Mouse (Mus musculus) heart, embryonic 11.5 days (tissue): ENCODE data around the gene Ankrd65. TPM values are rescaled to one million over a fixed set of nuclear protein-coding genes. Genes with fewer than 3 reads are reported as not detected.
"Not testable (repeated sequence)": the region's sequence is repeated elsewhere in the genome, so short reads cannot be mapped to it uniquely, and the experiment has no call there.

Experiments used
- ATAC-seq: fragments of 200-750 bp; cut with Nextera tagmentation; replicated peaks from 2 replicates; pipeline ENCODE4 v1.8.0; 2017; ENCODE audit warnings: moderate library complexity; ENCODE audit not compliant: insufficient number of reproducible peaks, low FRiP score, low TSS enrichment
- H3K27ac ChIP-seq: fragments of 300-500 bp; sonication (generic); 2 replicates; pipeline ENCODE4 v1.5.1; 2014; ENCODE audit warnings: mild to moderate bottlenecking, low read depth, low read length
- H3K27me3 ChIP-seq: fragments of 300-500 bp; sonication (generic); 2 replicates; pipeline ENCODE4 v1.6.1; 2014; ENCODE audit warnings: mild to moderate bottlenecking, low read length, mixed read lengths; ENCODE audit not compliant: control insufficient read depth, insufficient read depth
- H3K36me3 ChIP-seq: fragments of 300-500 bp; sonication (generic); 2 replicates; pipeline ENCODE4 v1.6.1; 2014; ENCODE audit warnings: mild to moderate bottlenecking, low read length, moderate library complexity, mixed read lengths; ENCODE audit not compliant: control insufficient read depth, insufficient read depth
- H3K4me1 ChIP-seq: fragments of 300-500 bp; sonication (generic); 2 replicates; pipeline ENCODE4 v1.6.1; 2014; ENCODE audit warnings: low read length; ENCODE audit not compliant: control insufficient read depth, insufficient read depth
- H3K4me2 ChIP-seq: fragments of 300-500 bp; sonication (generic); 2 replicates; pipeline ENCODE4 v1.6.1; 2014; ENCODE audit warnings: mild to moderate bottlenecking, moderate library complexity
- H3K4me3 ChIP-seq: fragments of 300-500 bp; sonication (generic); 2 replicates; pipeline ENCODE4 v1.5.1; 2014; ENCODE audit warnings: low read depth, low read length
- H3K9ac ChIP-seq: fragments of 300-500 bp; sonication (generic); 2 replicates; pipeline ENCODE4 v1.6.1; 2014; ENCODE audit warnings: mild to moderate bottlenecking, low read depth, low read length, moderate library complexity
- H3K9me3 ChIP-seq: fragments of 300-500 bp; sonication (generic); replicated peaks from 2 replicates; pipeline ENCODE4 v1.6.1; 2016; ENCODE audit warnings: low read length; ENCODE audit not compliant: control insufficient read depth
- whole genome bisulfite sequencing: fragments of 180-500 bp; shearing (Covaris S2); extraction: QIAGEN DNeasy Blood & Tissue Kit; methylation state at CpG from one replicate; pipeline ENCODE4 v1.1.7; 2014; ENCODE audit not compliant: insufficient replicate concordance; 5-methylcytosine and 5-hydroxymethylcytosine counted together
- polyA plus RNA-seq: library from polyadenylated mRNA; unstranded; fragments of >200 nt; fragmentation: Nextera tagmentation; extraction: Ambion mirVana; gene quantifications from 2 replicates; pipeline ENCODE4 v1.2.1, GENCODE M21; 2014

Ankrd65 gene
- polyA plus RNA-seq: not detected in 2 replicates

DNA sequence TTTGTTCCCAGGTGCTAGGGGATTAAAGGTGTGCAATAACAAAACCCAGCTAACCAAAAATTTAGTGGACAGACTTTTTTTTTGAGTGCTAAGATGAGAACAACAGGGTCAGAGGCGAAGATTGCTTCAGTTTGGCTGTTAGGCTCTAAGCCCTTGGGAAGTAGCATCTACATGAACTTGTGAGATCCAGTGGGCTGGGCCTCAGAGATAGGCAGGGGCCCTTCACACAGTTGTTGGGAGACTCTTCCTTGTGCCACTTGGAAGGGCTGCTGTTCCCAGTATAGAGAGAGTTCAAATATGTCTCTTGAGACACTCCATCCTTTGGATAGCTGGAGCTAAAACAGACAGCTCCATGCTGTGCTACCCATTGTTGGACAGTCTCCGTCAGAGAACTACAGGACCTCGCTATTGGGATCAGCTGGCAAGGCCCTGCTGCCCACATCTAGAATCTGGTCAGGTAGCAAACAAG, at the start of gene Ankrd65:
Gene Ankrd65 (plus strand): TSS at position 419 of the 469 bp plus-strand sequence.
- ATAC-seq: no peak
- H3K27ac ChIP-seq: no peak within 1 kb of the TSS
- no peak within 1 kb of the TSS for H3K9ac ChIP-seq
- H3K4me1 ChIP-seq: peaks cover 8% of the 10 kb centered on the region; the same call in 1 of the 2 replicates
- no peak within 1 kb of the TSS for H3K4me3 ChIP-seq
- H3K9me3 ChIP-seq: no peaks in the 10 kb centered on the region
- H3K27me3 ChIP-seq: no peaks in the 10 kb centered on the region
- H3K36me3 ChIP-seq: no peaks in the 10 kb centered on the region
- 78% methylated on average over 3 of the region's 3 CpGs for WGBS
- no peak within 1 kb of the TSS for H3K4me2 ChIP-seq

- not testable (repeated sequence) for H3K4me3 ChIP-seq, H3K9me3 ChIP-seq, ATAC-seq, H3K4me2 ChIP-seq, H3K9ac ChIP-seq, H3K27ac ChIP-seq, H3K4me1 ChIP-seq, H3K27me3 ChIP-seq
- peaks cover 29% of the 10 kb centered on the region for H3K36me3 ChIP-seq
- 85% methylated on average over 10 of the region's 10 CpGs for WGBS
These were observed 49.6 kb upstream of the Ankrd65 start for GRCm38 (mm10) chr4:155740681-155741080.

- Histone ChIP-seq H3K9ac (no peak overlapping the region), H3K9me3 (no peaks in the 10 kb centered on the region), H3K27me3 (no peaks in the 10 kb centered on the region), H3K4me2 (no peak overlapping the region), H3K4me3 (no peak overlapping the region), H3K4me1 (no peaks in the 10 kb centered on the region), H3K27ac (no peak overlapping the region), H3K36me3 (peaks cover 39% of the 10 kb centered on the region)
- ATAC-seq: no peak
- 92% methylated on average over 5 of the region's 5 CpGs for WGBS
These were observed 47.6 kb upstream of the Ankrd65 start for GRCm38 (mm10) chr4:155742684-155743083.

- H3K9me3 ChIP-seq: no peaks in the 10 kb centered on the region
- peaks cover 52% of the 10 kb centered on the region for H3K36me3 ChIP-seq
- WGBS: 88% methylated on average over 8 of the region's 8 CpGs
- no peak overlapping the region for H3K27ac ChIP-seq
- H3K4me3 ChIP-seq: no peak overlapping the region
- no peak overlapping the region for H3K9ac ChIP-seq
- no peak for ATAC-seq
- H3K4me1 ChIP-seq: no peaks in the 10 kb centered on the region
- no peaks in the 10 kb centered on the region for H3K27me3 ChIP-seq
- H3K4me2 ChIP-seq: no peak overlapping the region
These were observed 45.8 kb upstream of the Ankrd65 start for GRCm38 (mm10) chr4:155744474-155744873.

- H3K36me3 ChIP-seq: peaks cover 55% of the 10 kb centered on the region
- H3K4me2 ChIP-seq: no peak overlapping the region
- no peak overlapping the region for H3K9ac ChIP-seq
- H3K9me3 ChIP-seq: no peaks in the 10 kb centered on the region
- no peak overlapping the region for H3K27ac ChIP-seq
- no peak for ATAC-seq
- no peaks in the 10 kb centered on the region for H3K4me1 ChIP-seq
- WGBS: 87% methylated on average over 5 of the region's 5 CpGs
- H3K4me3 ChIP-seq: no peak overlapping the region
- H3K27me3 ChIP-seq: no peaks in the 10 kb centered on the region
These were observed 45.1 kb upstream of the Ankrd65 start for GRCm38 (mm10) chr4:155745136-155745535.

GRCm38 (mm10) chr4:155746036-155746548, 44.1 kb upstream of the Ankrd65 start:
- no peaks in the 10 kb centered on the region for H3K4me1 ChIP-seq
- H3K9ac ChIP-seq: no peak overlapping the region
- H3K36me3 ChIP-seq: peaks cover 56% of the 10 kb centered on the region
- ATAC-seq: no peak
- H3K4me2 ChIP-seq: no peak overlapping the region
- no peak overlapping the region for H3K4me3 ChIP-seq
- 82% methylated on average over 8 of the region's 8 CpGs for WGBS
- H3K9me3 ChIP-seq: no peaks in the 10 kb centered on the region
- no peaks in the 10 kb centered on the region for H3K27me3 ChIP-seq
- H3K27ac ChIP-seq: no peak overlapping the region

DNA sequence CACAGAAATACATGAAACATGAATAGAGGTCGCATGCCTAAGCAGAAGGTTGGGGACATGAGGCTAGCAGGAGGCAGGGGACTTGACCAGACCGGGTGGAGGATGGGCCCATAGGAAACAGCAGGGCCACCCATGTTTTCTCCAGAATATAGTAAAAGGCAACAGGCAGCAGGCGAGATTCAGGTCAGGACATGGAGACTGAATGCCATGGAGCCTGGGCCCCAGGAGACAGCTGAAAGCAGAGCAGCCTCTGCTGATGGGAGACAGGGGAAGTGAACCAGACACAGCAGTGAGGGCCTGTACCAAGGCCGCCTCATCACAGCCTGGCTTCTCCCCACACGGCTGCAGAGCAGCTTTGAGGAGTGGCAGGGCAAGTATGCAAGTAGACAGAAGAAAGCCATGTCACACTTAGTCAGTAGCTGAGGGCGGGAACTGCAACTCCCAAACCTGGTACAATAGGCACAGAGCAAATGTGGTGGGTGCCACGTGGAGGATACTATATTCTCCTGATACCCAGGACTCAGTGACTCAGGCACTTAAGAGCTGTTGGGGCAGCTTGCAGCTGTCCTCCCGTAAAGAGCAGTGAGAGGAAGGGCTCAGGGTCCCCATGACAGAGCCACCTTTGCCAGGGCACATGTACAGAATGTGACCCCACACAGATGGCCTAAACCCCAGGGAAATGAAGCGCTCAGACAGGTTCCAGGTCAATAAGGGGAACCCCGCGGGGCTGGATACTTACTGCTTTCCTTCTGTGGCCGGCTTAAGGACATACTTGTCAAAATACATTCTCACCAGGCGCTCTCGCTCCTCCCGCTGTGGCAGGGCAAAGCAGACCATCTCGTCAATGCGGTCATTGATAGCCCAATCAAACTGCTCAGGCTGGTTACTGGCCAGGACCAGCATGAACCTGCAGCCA, 43.4 kb upstream of the Ankrd65 start:
- Histone ChIP-seq H3K4me1 (no peaks in the 10 kb centered on the region), H3K36me3 (peaks cover 57% of the 10 kb centered on the region), H3K9ac (no peak overlapping the region), H3K27ac (no peak overlapping the region), H3K9me3 (no peaks in the 10 kb centered on the region), H3K27me3 (no peaks in the 10 kb centered on the region), H3K4me3 (no peak overlapping the region), H3K4me2 (no peak overlapping the region)
- WGBS: 87% methylated on average over 17 of the region's 17 CpGs
- ATAC-seq: no peak

DNA sequence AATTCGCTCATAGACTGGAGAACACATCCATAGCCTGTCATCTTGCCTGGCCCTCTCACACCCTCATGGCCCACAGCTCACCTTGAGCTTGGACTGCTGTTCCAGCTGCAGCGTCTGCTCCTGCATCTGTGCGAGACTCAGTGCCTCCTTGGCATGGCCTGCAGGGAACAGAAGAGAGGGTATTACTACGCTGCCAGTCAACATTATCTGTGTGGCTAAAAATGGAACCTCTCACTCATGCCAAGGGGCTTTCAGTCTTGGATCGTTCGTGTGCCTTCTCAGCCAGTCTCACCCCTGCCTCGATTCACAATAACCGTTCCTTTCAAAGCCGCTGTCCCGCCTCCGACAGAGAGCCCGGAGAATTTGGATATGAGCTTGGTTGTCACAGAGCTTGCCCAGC, 33.2 kb upstream of the Ankrd65 start:
- Histone ChIP-seq H3K4me3 (no peak overlapping the region), H3K4me1 (peaks cover 25% of the 10 kb centered on the region), H3K36me3 (peaks cover 22% of the 10 kb centered on the region), H3K4me2 (no peak overlapping the region), H3K27ac (no peak overlapping the region), H3K9ac (no peak overlapping the region), H3K9me3 (no peaks in the 10 kb centered on the region), H3K27me3 (no peaks in the 10 kb centered on the region)
- WGBS: 80% methylated on average over 12 of the region's 12 CpGs
- no peak for ATAC-seq
